In the genomic region with DNA sequence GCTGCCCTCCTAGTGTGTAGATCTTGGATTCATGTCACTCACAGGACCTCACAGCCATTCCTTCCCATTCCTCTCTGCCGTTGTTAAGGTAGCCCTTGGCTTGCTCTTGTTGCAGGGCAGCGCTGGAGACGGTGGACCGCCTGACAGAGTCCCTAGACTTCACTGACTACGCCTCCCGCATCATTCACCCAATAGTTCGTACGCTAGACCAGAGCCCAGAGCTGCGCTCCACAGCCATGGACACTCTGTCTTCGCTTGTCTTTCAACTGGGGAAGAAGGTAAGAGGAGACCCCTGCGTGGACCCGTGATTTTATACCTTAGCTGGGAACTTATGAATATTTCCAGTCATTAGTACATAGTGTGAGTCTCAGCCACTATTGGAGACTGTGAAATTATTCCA, we compare ENCODE assay signal across 15 mouse cellular contexts. TPM values are rescaled to one million over a fixed set of nuclear protein-coding genes. Genes with fewer than 3 reads are reported as not detected.
DNase-seq lines count a peak whose midpoint lies in the region.
"Had no signal": no experiment of that assay in that cellular context is flagged by ENCODE, and none has a peak within 500 bp of the region (broad histone marks: within the 10 kb centered on the region; RNA-seq: fewer than 3 reads in every experiment).

No protein-coding gene starts in this region.

- peak; percentile 82 for DNase-seq in heart, adult 11 months
- no peak for DNase-seq in heart, postnatal 10 days
- DNase-seq: adrenal gland, adult 2 months; adrenal gland, adult 8-10 months; adrenal gland, postnatal 10 days; adrenal gland, postnatal 14 days; adrenal gland, postnatal 25 days; adrenal gland, postnatal 36 days; B cell, adult 2 months; cerebellum, adult 11 months; cerebellum, adult 11-12 months; cerebellum, adult 18-20 months; cerebellum, adult 2 months had no signal

- intact Hi-C loops in heart, postnatal 10 days (cut with DNase I), result no loop called here

RNA-seq across cellular contexts. Expression of a gene that starts 15.7 kb away (rescaled TPM):
- total RNA-seq in heart, postnatal 10 days (2021), result 1 to 10 TPM; 3.3 to 4.8 TPM
- total RNA-seq: CH12.LX, MEL had no signal

RNA-seq across cellular contexts. Expression of a gene that starts 36.1 kb away (rescaled TPM):
- total RNA-seq in heart, postnatal 10 days (2021), result 10 to 100 TPM; 57.5 to 59.4 TPM

RNA-seq across cellular contexts. Expression of a gene that starts 39.9 kb away (rescaled TPM):
- total RNA-seq in heart, postnatal 10 days (2021), result 10 to 100 TPM; 22.7 TPM
